Mouse (Mus musculus) gastrocnemius, postnatal 14 days (tissue): ENCODE data around the gene Kdm6b. TPM values are rescaled to one million over a fixed set of nuclear protein-coding genes. Genes with fewer than 3 reads are reported as not detected.
A peak's percentile ranks its signal among the peaks of the same experiment; 100 is the strongest.

Experiments
- DNase-seq: peaks from one replicate; pipeline ENCODE4 v3.0.0; 2021; ENCODE audit warnings: mixed read lengths
- intact Hi-C: fragments of 180-260 bp; cut with DNase I; formaldehyde crosslinking; loops from one replicate; pipeline ENCODE4 v1.15.1; 2025; ENCODE audit warnings: low total_unique reads
- total RNA-seq, 2 experiments: library from RNA; stranded (reverse); gene quantifications; 2 replicates each; pipeline ENCODE4 v1.2.3; 2021

The Kdm6b gene
- total RNA-seq, 2 experiments from 2014 or later: 30.3 to 31.4 TPM

GRCm38 (mm10) chr11:69370817-69371215, 42.7 kb downstream of the Kdm6b start:
- DNase-seq: no peak
- intact Hi-C loops: loop anchor here (5.0 kb wide), 1 partner anchor 34 kb away; no protein-coding TSS in a partner anchor

GRCm38 (mm10) chr11:69369990-69370816, 43.3 kb downstream of the Kdm6b start:
- DNase-seq: no peak
- intact Hi-C loops: loop anchor here (5.0 kb wide), 1 partner anchor 33 kb away; no protein-coding TSS in a partner anchor

- intact Hi-C loops: no loop called here
- no peak for DNase-seq
Observed at GRCm38 (mm10) chr11:69369215-69369989, 44.1 kb downstream of the Kdm6b start, which contains the start of gene Chd3. Chd3 (minus strand) TSS chr11:69369406.

GRCm38 (mm10) chr11:69368356-69369214, 44.9 kb downstream of the Kdm6b start:
- intact Hi-C loops: no loop called here
- peak; percentile 52 for DNase-seq

- DNase-seq: no peak
- intact Hi-C loops: no loop called here
Observed at GRCm38 (mm10) chr11:69367616-69368355, 45.7 kb downstream of the Kdm6b start.

GRCm38 (mm10) chr11:69366855-69367615, 46.4 kb downstream of the Kdm6b start:
- intact Hi-C loops: no loop called here
- DNase-seq: no peak

- intact Hi-C loops: no loop called here
- DNase-seq: peak; percentile 97
Observed at GRCm38 (mm10) chr11:69366157-69366854, 47.2 kb downstream of the Kdm6b start.

- intact Hi-C loops: no loop called here
Observed at GRCm38 (mm10) chr11:69365722-69366121, 47.8 kb downstream of the Kdm6b start.

GRCm38 (mm10) chr11:69364910-69365309, 48.6 kb downstream of the Kdm6b start:
- intact Hi-C loops: no loop called here
- peak; percentile 98 for DNase-seq

More at GRCm38 (mm10) chr11:69365722-69366121, 47.8 kb downstream of the Kdm6b start:
- peak; percentile 56 for DNase-seq

GRCm38 (mm10) chr11:69364376-69364775, 49.1 kb downstream of the Kdm6b start:
- intact Hi-C loops: no loop called here
- no peak for DNase-seq

- intact Hi-C loops: no loop called here
- no peak for DNase-seq
Observed at GRCm38 (mm10) chr11:69362479-69362878, 51.0 kb downstream of the Kdm6b start.

GRCm38 (mm10) chr11:69362021-69362420, 51.5 kb downstream of the Kdm6b start:
- intact Hi-C loops: no loop called here
- no peak for DNase-seq

GRCm38 (mm10) chr11:69357690-69358089, 55.8 kb downstream of the Kdm6b start:
- peak; percentile 49 for DNase-seq
- intact Hi-C loops: no loop called here

- intact Hi-C loops: no loop called here
Observed at GRCm38 (mm10) chr11:69356544-69356943, 56.9 kb downstream of the Kdm6b start.

More at GRCm38 (mm10) chr11:69356544-69356943, 56.9 kb downstream of the Kdm6b start:
- no peak for DNase-seq
